Mouse (Mus musculus) embryonic fibroblast, embryonic 13.5 days (primary cell): ENCODE data around the gene Akr1d1.

Experiments used
- CTCF ChIP-seq: IDR thresholded peaks from 2 replicates; pipeline ENCODE4 v1.5.1; 2011; ENCODE audit warnings: mild to moderate bottlenecking, control low read depth, low read length, moderate library complexity, borderline replicate concordance; ENCODE audit not compliant: insufficient read depth
- POLR2A ChIP-seq: IDR thresholded peaks from 2 replicates; pipeline ENCODE4 v1.6.1; 2011; ENCODE audit warnings: low read depth, mild to moderate bottlenecking, control low read depth, low read length, moderate library complexity

DNA sequence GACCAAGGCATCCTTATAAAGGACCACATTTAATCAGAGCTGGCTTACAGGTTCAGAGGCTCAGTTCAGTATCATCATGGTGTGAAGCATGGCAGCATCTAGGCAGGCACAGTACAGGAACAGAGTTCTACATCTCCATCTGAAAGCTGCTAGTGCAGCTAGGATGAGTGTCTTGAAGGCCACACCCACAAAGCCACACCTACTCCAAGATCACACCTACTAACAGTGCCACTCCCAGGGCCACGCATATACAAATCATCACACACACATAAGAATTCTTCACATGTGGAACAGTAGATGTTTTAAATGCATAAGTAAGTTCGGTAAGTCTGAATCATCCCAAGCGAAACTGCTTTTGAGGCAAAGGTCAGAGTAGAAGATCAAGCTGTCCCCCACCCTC is 33.9 kb downstream of the Akr1d1 start:
- TF ChIP-seq POLR2A (no peak), CTCF (no peak)
